Mouse (Mus musculus) kidney, embryonic 16.5 days (tissue): ENCODE results near the gene Mrap2. TPM values are rescaled to one million over a fixed set of nuclear protein-coding genes. Genes with fewer than 3 reads are reported as not detected.
A peak's percentile ranks its signal among the peaks of the same experiment; 100 is the strongest.

Experiments
- ATAC-seq: fragments of 200-750 bp; cut with Nextera tagmentation; 2 replicates; pipeline ENCODE4 v1.8.0; 2017; ENCODE audit warnings: moderate TSS enrichment; ENCODE audit not compliant: low FRiP score, low TSS enrichment
- H3K27ac ChIP-seq: fragments of 300-500 bp; sonication (generic); 2 replicates; pipeline ENCODE4 v1.5.1; 2014; ENCODE audit warnings: low read length
- H3K27me3 ChIP-seq: fragments of 300-500 bp; sonication (generic); 2 replicates; pipeline ENCODE4 v1.6.1; 2014; ENCODE audit warnings: low read length, control low read depth, mixed read lengths; ENCODE audit not compliant: insufficient read depth
- H3K36me3 ChIP-seq: fragments of 300-500 bp; sonication (generic); 2 replicates; pipeline ENCODE4 v1.6.1; 2014; ENCODE audit warnings: low read length, control low read depth, mixed read lengths; ENCODE audit not compliant: insufficient read depth
- H3K4me1 ChIP-seq: fragments of 300-500 bp; sonication (generic); 2 replicates; pipeline ENCODE4 v1.6.1; 2014; ENCODE audit warnings: low read length, control low read depth, mixed read lengths; ENCODE audit not compliant: insufficient read depth
- H3K4me2 ChIP-seq: fragments of 300-500 bp; sonication (generic); replicated peaks from 2 replicates; pipeline ENCODE4 v1.6.1; 2014; ENCODE audit warnings: low read depth, low read length
- H3K4me3 ChIP-seq: fragments of 300-500 bp; sonication (generic); 2 replicates; pipeline ENCODE4 v1.5.1; 2014; ENCODE audit warnings: mild to moderate bottlenecking, low read length
- H3K9ac ChIP-seq: fragments of 300-500 bp; sonication (generic); replicated peaks from 2 replicates; pipeline ENCODE4 v1.6.1; 2014; ENCODE audit warnings: low read length
- H3K9me3 ChIP-seq: fragments of 300-500 bp; sonication (generic); 2 replicates; pipeline ENCODE4 v1.6.1; 2016; ENCODE audit warnings: low read length, control low read depth
- WGBS: fragments of 180-500 bp; shearing (Covaris S2); extraction: QIAGEN DNeasy Blood & Tissue Kit; methylation state at CpG from one replicate; pipeline ENCODE4 v1.1.7; 2014; 5-methylcytosine and 5-hydroxymethylcytosine counted together
- polyA plus RNA-seq: library from polyadenylated mRNA; unstranded; fragments of >200 nt; fragmentation: Nextera tagmentation; extraction: Ambion mirVana; gene quantifications from 2 replicates; pipeline ENCODE4 v1.2.1, GENCODE M21; 2015

The Mrap2 gene
- polyA plus RNA-seq, 1 experiment from 2014 or later, result 0.26 TPM

DNA sequence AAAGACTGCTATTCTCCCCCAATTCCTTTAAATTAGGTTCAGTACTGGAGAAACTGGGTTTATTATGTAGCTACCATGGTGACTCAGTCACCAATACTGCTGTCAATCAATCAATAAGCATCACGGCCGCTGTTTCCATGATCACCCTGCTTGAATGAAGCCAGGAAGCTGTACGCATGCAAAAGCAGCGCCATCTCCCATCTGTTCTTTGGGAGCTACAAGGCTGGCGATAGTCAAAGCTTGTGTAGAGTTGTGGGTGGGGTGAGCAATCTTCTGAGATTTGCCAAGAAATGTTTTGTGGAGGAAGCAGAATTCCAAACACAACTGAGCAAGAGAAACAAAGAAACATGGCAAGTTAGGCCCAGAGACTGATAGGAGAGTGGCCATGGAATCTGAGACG, 58.3 kb downstream of the Mrap2 start:
- Histone ChIP-seq H3K27me3 (no peaks in the 10 kb centered on the region), H3K9me3 (no peaks in the 10 kb centered on the region), H3K9ac (no peak overlapping the region), H3K27ac (no peak overlapping the region), H3K4me2 (no peak overlapping the region), H3K36me3 (peaks cover 39% of the 10 kb centered on the region), H3K4me1 (no peaks in the 10 kb centered on the region), H3K4me3 (no peak overlapping the region)
- whole genome bisulfite sequencing, result 90% methylated on average over 6 of the region's 6 CpGs
- no peak for ATAC-seq

DNA sequence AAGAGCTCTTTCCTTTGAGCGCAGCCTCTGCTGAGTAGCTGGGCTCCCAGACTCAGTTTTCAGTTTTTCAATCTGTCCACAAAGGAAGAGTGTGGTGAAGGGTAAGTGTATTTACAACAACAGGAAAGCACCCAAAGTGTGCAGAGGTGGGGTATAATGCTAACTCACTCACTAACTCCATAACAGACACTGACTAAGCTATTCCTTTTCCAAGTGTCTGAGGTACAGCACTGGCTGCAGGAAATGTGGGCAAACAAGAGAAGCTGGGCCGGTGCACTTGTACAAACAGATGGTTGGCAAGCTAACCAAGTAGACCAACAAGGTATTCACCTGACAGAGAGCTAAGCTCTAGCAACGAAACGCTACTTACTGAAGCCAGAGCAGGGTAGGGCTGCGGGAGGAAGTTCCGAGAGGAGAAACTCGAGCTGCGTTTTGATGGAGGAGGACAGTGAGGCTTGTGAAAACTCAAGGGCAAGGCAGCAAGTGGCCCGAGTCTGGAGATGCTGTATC, 66.8 kb downstream of the Mrap2 start:
- Histone ChIP-seq H3K4me3 (no peak overlapping the region), H3K9ac (no peak overlapping the region), H3K4me1 (no peaks in the 10 kb centered on the region), H3K4me2 (no peak overlapping the region), H3K27ac (no peak overlapping the region), H3K9me3 (no peaks in the 10 kb centered on the region), H3K36me3 (peaks cover 19% of the 10 kb centered on the region), H3K27me3 (no peaks in the 10 kb centered on the region)
- 73% methylated on average over 9 of the region's 9 CpGs for WGBS
- no peak for ATAC-seq

DNA sequence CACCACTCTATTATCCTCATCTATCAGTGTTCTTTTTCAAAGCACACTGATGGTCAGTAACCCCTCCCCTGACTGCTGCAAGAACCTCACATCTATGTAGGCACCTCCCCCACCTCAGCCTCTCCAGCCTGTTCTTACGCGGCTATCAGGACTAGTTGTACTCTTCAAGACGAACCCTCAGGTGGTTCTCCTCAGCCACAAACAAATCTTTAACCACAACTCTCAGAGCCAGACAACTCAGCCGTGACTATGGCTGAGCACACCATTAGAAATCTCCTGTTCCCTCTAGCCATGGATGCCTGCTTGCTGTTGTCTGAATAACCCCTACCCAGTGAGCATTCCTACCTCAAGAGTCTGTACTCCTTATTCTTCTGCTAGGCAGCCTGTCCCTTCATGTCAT, 69.1 kb downstream of the Mrap2 start:
- Histone ChIP-seq H3K9me3 (no peaks in the 10 kb centered on the region), H3K27ac (no peak overlapping the region), H3K27me3 (no peaks in the 10 kb centered on the region), H3K4me1 (no peaks in the 10 kb centered on the region), H3K4me3 (no peak overlapping the region), H3K36me3 (peaks cover 7% of the 10 kb centered on the region), H3K4me2 (no peak overlapping the region), H3K9ac (no peak overlapping the region)
- 54% methylated on average over 4 of the region's 4 CpGs for WGBS
- peak; percentile 59 for ATAC-seq

Other genes with a start within 250 kb of the Mrap2 start
- gene Ripply2, start 128.8 kb upstream of the Mrap2 start, polyA plus RNA-seq, result 0.90 and 2.1 TPM in 2 replicates
- gene Cyb5r4, start 122.3 kb upstream of the Mrap2 start, polyA plus RNA-seq, result 64.8 and 68.3 TPM in 2 replicates
- gene Cep162, start 111.2 kb downstream of the Mrap2 start, polyA plus RNA-seq, result 5.7 and 7.4 TPM in 2 replicates